Mouse (Mus musculus) E14TG2a.4 (cell line): Measurements from ENCODE around the gene Pip5k1a.
"Not testable (repeated sequence)": the region's sequence is repeated elsewhere in the genome, so short reads cannot be mapped to it uniquely, and the experiment has no call there.

ENCODE experiments used
- H3K27me3 ChIP-seq: 2 replicates; pipeline ENCODE4 v1.6.1; 2014; ENCODE audit warnings: low read length, control low read depth; ENCODE audit not compliant: insufficient read depth
- H3K36me3 ChIP-seq: 2 replicates; pipeline ENCODE4 v1.6.1; 2014; ENCODE audit warnings: low read length, control low read depth; ENCODE audit not compliant: insufficient read depth
- H3K4me1 ChIP-seq: replicated peaks from 2 replicates; pipeline ENCODE4 v1.6.1; 2014; ENCODE audit warnings: low read depth, low read length, control low read depth
- H3K4me3 ChIP-seq: replicated peaks from 2 replicates; pipeline ENCODE4 v1.5.1; 2014; ENCODE audit warnings: mild to moderate bottlenecking, low read length
- H3K9me3 ChIP-seq: 2 replicates; pipeline ENCODE4 v1.6.1; 2014; ENCODE audit warnings: low read length, control low read depth
- CTCF ChIP-seq: conservative IDR thresholded peaks from 2 replicates; pipeline ENCODE4 v1.5.1; 2014; ENCODE audit warnings: low read length
- NANOG ChIP-seq: IDR thresholded peaks from 2 replicates; pipeline ENCODE4 v1.6.1; 2014; ENCODE audit warnings: borderline replicate concordance, low read length, mixed read lengths
- POU5F1 ChIP-seq: IDR thresholded peaks from 2 replicates; pipeline ENCODE4 v1.6.1; 2014; ENCODE audit warnings: low read length, borderline replicate concordance

Gene Pip5k1a

DNA sequence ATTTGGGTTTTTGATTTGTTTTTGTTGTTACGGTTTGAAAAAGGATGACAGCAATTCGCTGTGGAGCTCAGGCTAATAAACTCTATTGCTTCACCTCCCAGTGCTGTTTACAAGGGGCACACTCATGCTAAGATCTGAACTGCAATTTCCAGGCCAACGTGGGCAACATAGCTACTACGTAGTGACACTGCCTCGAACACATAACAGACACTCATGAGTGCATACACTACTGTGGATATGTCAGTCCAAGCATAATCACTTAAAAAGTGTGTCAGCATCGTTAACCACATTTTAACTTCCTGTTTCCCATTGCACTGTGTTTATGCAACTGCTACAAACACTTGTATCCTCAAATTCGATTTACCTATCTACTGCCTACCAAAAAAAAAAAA is 63.9 kb downstream of the Pip5k1a start:
- no peaks in the 10 kb centered on the region for H3K27me3 ChIP-seq
- no peaks in the 10 kb centered on the region for H3K9me3 ChIP-seq
- no peak for TF ChIP-seq NANOG
- no peak for TF ChIP-seq CTCF
- no peak for TF ChIP-seq POU5F1
- peaks cover 27% of the 10 kb centered on the region for H3K36me3 ChIP-seq
- H3K4me3 ChIP-seq: peak overlapping the region; percentile 92
- peaks cover 37% of the 10 kb centered on the region for H3K4me1 ChIP-seq

DNA sequence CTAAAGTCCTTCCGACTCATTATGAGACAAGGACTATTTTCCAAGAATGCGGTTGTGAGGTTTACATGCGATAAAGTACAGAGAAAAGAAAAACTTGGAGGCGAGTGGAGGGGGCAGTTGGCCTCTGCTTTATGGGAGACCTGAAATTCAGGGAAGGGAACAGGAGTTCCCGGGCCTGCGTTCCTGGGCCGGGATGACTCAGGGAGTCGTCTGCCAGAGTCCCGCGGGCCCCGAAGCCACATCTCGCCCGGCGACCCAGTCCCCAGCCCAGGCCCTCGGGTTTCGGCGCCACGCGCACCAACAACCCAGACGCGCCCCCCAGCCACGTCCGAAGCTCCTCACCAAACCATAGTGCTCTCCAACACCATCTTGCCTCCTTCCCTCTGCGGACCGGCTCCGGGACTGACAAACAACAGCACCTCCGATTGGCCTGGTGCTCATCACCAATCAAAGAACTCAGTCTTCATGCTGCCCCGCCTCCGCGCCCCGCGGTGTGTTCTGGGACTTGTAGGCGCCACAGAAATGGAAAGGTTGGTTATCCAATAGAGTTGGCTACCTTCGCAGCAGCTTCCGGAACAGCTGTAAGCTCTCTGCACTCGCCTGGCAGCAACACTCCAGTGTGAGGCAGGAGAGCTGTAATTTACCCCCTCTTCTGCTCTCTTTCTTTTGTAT is 64.4 kb downstream of the Pip5k1a start, which contains the start of gene Psmd4:
Psmd4 (minus strand) TSS at position 449 of the 672 bp plus-strand sequence.
- H3K9me3 ChIP-seq: no peaks in the 10 kb centered on the region
- peak within 1 kb of the TSS; percentile 92 for H3K4me3 ChIP-seq
- peaks cover 33% of the 10 kb centered on the region for H3K36me3 ChIP-seq
- no peaks in the 10 kb centered on the region for H3K27me3 ChIP-seq
- H3K4me1 ChIP-seq: peaks cover 43% of the 10 kb centered on the region
- no peak for TF ChIP-seq POU5F1
- TF ChIP-seq CTCF: no peak
- TF ChIP-seq NANOG: no peak

DNA sequence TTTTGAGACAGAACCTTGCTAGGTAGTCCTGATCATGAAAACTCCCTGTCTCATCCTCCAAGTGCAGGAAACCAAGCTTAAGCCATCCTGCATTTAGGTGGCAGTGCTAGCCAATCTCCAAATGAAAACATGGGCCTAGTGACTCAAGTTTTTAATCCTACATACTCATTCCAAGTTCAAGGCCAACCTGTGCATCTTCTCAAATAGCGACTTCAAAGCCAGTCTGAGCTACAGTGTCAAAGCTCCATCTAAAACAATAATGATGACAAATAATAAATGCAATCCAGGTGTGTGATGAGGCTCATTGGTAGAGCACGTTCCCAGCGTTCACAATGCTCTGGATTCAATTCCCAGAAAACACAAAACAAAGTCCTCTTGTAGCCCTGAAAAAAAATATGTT is 65.1 kb downstream of the Pip5k1a start:
- H3K9me3 ChIP-seq: no peaks in the 10 kb centered on the region
- H3K4me1 ChIP-seq: peaks cover 48% of the 10 kb centered on the region
- TF ChIP-seq POU5F1 (no peak), NANOG (no peak), CTCF (no peak)

DNA sequence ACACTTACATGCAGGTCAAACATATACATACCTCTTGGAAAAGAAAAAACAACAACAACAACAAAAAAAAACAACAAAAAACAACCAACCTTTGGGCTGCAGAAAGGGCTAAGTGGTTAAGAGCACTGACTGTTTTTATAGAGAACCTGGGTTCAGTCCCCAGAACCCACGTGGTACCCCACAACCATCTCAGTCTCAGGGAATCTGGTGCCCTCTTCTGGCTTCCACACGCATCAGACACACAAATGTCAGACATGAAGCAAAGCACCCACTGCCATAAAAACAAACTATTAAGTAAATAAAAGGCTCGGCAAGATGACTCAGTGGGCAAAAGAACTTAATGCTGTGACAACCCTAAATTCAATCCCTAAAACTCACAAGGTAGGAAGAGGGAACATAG is 76.8 kb downstream of the Pip5k1a start:
- TF ChIP-seq POU5F1 (no peak), NANOG (no peak), CTCF (no peak)
- Histone ChIP-seq H3K27me3 (no peaks in the 10 kb centered on the region), H3K4me3 (no peak overlapping the region), H3K4me1 (peaks cover 39% of the 10 kb centered on the region), H3K9me3 (no peaks in the 10 kb centered on the region), H3K36me3 (peaks cover 63% of the 10 kb centered on the region)

More for the DNA sequence above, 65.1 kb downstream of the Pip5k1a start:
- peaks cover 39% of the 10 kb centered on the region for H3K36me3 ChIP-seq
- no peaks in the 10 kb centered on the region for H3K27me3 ChIP-seq
- H3K4me3 ChIP-seq: peak overlapping the region; percentile 92

DNA sequence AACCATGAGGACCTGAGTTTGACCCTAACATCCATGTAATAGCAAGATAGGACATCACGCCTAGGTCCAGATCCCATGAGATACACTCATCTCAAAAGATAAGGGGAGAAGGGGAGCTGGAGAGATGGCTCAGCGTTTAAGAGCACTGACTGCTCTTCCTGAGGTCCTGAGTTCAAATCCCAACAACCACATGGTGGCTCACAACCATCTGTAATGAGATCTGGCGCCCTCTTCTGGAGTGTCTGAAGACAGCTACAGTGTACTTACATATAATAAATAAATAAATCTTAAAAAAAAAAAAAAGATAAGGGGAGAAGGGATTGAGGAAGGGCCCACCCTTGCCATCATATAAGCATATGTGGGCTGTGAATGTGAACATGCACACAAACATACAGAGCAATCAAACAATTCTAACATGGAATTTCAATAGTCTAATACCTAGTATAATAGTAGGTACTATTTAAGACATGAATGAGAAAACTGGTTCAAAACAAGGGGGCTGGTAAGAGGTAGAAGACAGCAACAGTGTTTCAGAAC is 77.4 kb downstream of the Pip5k1a start:
- not testable (repeated sequence) for H3K9me3 ChIP-seq, H3K4me3 ChIP-seq, H3K27me3 ChIP-seq
- Histone ChIP-seq H3K4me1 (peaks cover 41% of the 10 kb centered on the region), H3K36me3 (peaks cover 57% of the 10 kb centered on the region)
- peak; percentile 26 for TF ChIP-seq CTCF

DNA sequence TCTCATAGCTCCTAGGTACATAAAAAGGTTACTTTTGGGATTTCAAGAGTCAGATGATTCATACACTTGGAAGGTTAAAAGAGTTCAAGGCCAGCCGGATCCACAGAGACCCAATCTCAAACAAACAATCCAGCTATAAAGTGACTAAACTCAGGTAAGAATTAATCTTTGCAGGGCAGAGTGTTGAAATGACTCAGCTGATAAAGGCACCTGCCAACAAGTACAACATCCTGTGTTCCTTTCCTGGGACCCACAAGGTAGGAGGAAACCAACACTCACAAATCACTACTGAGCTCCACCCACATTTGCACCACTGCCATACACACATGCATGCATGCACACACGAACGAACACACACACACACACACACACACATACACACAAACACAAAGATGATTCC is 78.1 kb downstream of the Pip5k1a start:
- Histone ChIP-seq H3K4me1 (peaks cover 44% of the 10 kb centered on the region), H3K4me3 (no peak overlapping the region), H3K36me3 (peaks cover 50% of the 10 kb centered on the region), H3K9me3 (no peaks in the 10 kb centered on the region), H3K27me3 (no peaks in the 10 kb centered on the region)
- TF ChIP-seq CTCF (no peak), NANOG (no peak), POU5F1 (no peak)

DNA sequence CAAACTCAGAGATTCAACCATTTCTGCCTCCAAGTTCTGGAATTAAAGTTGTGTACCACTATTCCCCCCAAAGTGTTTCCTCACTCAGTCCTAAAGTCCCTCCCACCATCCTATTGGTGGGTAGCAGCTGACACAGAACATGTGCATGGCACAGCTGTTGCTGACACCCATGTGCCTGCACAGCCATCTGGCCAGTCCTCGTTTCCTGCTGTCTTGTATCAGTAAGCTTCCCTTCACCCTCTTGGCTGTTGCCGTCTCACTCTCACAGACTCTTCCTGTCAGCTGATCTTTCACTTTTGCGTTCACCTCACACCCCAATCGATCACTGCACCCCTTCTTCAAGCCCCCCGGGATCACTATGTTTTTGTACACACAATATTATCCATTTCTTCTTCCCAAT is 79.0 kb downstream of the Pip5k1a start:
- TF ChIP-seq POU5F1 (no peak), NANOG (no peak), CTCF (no peak)
- no peaks in the 10 kb centered on the region for H3K9me3 ChIP-seq
- no peak overlapping the region for H3K4me3 ChIP-seq
- peaks cover 44% of the 10 kb centered on the region for H3K4me1 ChIP-seq
- peaks cover 41% of the 10 kb centered on the region for H3K36me3 ChIP-seq
- H3K27me3 ChIP-seq: no peaks in the 10 kb centered on the region

DNA sequence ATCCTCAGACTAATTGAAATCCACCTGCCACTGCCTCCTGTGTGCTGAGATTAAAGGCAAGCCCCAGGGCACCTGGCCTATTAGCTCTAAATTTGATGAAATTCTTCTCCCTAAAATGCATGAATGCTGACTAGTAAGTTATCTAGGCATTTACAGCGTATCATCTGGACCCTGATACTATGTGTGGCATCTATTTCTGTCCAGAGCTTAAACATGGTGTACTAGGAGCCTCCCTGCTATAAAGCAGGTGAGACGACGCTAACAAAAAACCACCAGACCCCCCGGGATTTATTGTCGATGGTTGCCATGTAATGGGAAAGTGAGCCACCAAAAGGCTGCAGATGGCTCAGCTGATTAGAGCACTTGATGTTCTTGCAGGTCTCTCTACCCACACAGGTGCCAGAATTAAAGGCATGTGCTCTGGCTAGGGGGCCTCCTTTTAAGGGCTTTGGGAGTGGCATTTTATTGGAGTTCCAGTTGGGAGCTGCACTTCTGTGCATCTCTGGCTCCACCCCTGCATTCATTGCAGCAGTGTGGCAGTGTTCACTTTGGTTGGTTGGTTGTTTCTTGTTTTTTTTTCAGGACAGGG is 79.6 kb downstream of the Pip5k1a start:
- no peaks in the 10 kb centered on the region for H3K27me3 ChIP-seq
- H3K4me1 ChIP-seq: peaks cover 44% of the 10 kb centered on the region
- H3K4me3 ChIP-seq: no peak overlapping the region
- peaks cover 35% of the 10 kb centered on the region for H3K36me3 ChIP-seq
- TF ChIP-seq POU5F1 (no peak), CTCF (no peak), NANOG (no peak)
- no peaks in the 10 kb centered on the region for H3K9me3 ChIP-seq
